Mouse (Mus musculus): ENCODE results near the gene Fancg. TPM values are rescaled to one million over a fixed set of nuclear protein-coding genes. Genes with fewer than 3 reads are reported as not detected.

Gene Fancg
- polyA plus RNA-seq, 1 experiment from 2014 or later = 16.6 TPM

GRCm38 (mm10) chr4:43030352-43030751, 20.0 kb upstream of the Fancg start:
- Histone ChIP-seq H3K4me1 (ENCODE audit: control insufficient read depth, insufficient read depth, low read length) (peaks cover 10% of the 10 kb centered on the region; the same call in 1 of the 2 replicates), H3K9me3 (ENCODE audit: control insufficient read depth, low read depth, low read length) (no peaks in the 10 kb centered on the region), H3K27me3 (ENCODE audit: control insufficient read depth, insufficient read depth, low read length) (no peaks in the 10 kb centered on the region), H3K27ac (ENCODE audit: low read length) (peak overlapping the region; percentile 87; the same call in 1 of the 2 replicates), H3K9ac (replicated peaks; ENCODE audit: low read depth, low read length) (peak overlapping the region; percentile 85), H3K4me2 (replicated peaks; ENCODE audit: low read depth, low read length) (peak overlapping the region; percentile 94), H3K4me3 (ENCODE audit: low read depth, low read length) (peak overlapping the region; percentile 82), H3K36me3 (ENCODE audit: control insufficient read depth, insufficient read depth, low read length) (peaks cover 48% of the 10 kb centered on the region)
- ATAC-seq (ENCODE audit: insufficient number of reproducible peaks, insufficient read depth, low FRiP score, low read depth) = no peak
- 75% methylated on average over 9 of the region's 9 CpGs for WGBS

GRCm38 (mm10) chr4:43029749-43030148, 19.4 kb upstream of the Fancg start:
- Histone ChIP-seq H3K9ac (replicated peaks; ENCODE audit: low read depth, low read length) (no peak overlapping the region), H3K9me3 (ENCODE audit: control insufficient read depth, low read depth, low read length) (no peaks in the 10 kb centered on the region), H3K27ac (ENCODE audit: low read length) (no peak overlapping the region), H3K4me3 (ENCODE audit: low read depth, low read length) (no peak overlapping the region), H3K36me3 (ENCODE audit: control insufficient read depth, insufficient read depth, low read length) (peaks cover 47% of the 10 kb centered on the region), H3K27me3 (ENCODE audit: control insufficient read depth, insufficient read depth, low read length) (no peaks in the 10 kb centered on the region), H3K4me2 (replicated peaks; ENCODE audit: low read depth, low read length) (peak overlapping the region; percentile 94; the same call in 1 of the 2 replicates), H3K4me1 (ENCODE audit: control insufficient read depth, insufficient read depth, low read length) (peaks cover 12% of the 10 kb centered on the region; the same call in 1 of the 2 replicates)
- 91% methylated on average over 9 of the region's 9 CpGs for WGBS
- ATAC-seq (ENCODE audit: insufficient number of reproducible peaks, insufficient read depth, low FRiP score, low read depth) = no peak

- H3K36me3 ChIP-seq (ENCODE audit: control insufficient read depth, insufficient read depth, low read length) = peaks cover 40% of the 10 kb centered on the region
Measured at GRCm38 (mm10) chr4:43029121-43029520, 18.8 kb upstream of the Fancg start.

GRCm38 (mm10) chr4:43025084-43025960, 15.0 kb upstream of the Fancg start, which contains the start of gene Pigo:
Gene Pigo, minus strand, starts transcription at chr4:43025819.
- H3K36me3 ChIP-seq (ENCODE audit: control insufficient read depth, insufficient read depth, low read length) = peaks cover 39% of the 10 kb centered on the region
- H3K27ac ChIP-seq (ENCODE audit: low read length) = peak within 1 kb of the TSS; percentile 88
- H3K4me3 ChIP-seq (ENCODE audit: low read depth, low read length) = peak within 1 kb of the TSS; percentile 59
- H3K9ac ChIP-seq (replicated peaks; ENCODE audit: low read depth, low read length) = peak within 1 kb of the TSS; percentile 34
- no peaks in the 10 kb centered on the region for H3K27me3 ChIP-seq (ENCODE audit: control insufficient read depth, insufficient read depth, low read length)
- peaks cover 6% of the 10 kb centered on the region; the same call in 1 of the 2 replicates for H3K4me1 ChIP-seq (ENCODE audit: control insufficient read depth, insufficient read depth, low read length)
- WGBS = 7% methylated on average over 42 of the region's 42 CpGs
- peak within 1 kb of the TSS; percentile 83 for H3K4me2 ChIP-seq (replicated peaks; ENCODE audit: low read depth, low read length)
- no peaks in the 10 kb centered on the region for H3K9me3 ChIP-seq (ENCODE audit: control insufficient read depth, low read depth, low read length)
- ATAC-seq (ENCODE audit: insufficient number of reproducible peaks, insufficient read depth, low FRiP score, low read depth) = peak; percentile 93

More at GRCm38 (mm10) chr4:43029121-43029520, 18.8 kb upstream of the Fancg start:
- Histone ChIP-seq H3K4me2 (replicated peaks; ENCODE audit: low read depth, low read length) (no peak overlapping the region), H3K4me3 (ENCODE audit: low read depth, low read length) (no peak overlapping the region), H3K4me1 (ENCODE audit: control insufficient read depth, insufficient read depth, low read length) (peaks cover 13% of the 10 kb centered on the region; the same call in 1 of the 2 replicates), H3K27ac (ENCODE audit: low read length) (no peak overlapping the region), H3K27me3 (ENCODE audit: control insufficient read depth, insufficient read depth, low read length) (no peaks in the 10 kb centered on the region), H3K9ac (replicated peaks; ENCODE audit: low read depth, low read length) (no peak overlapping the region), H3K9me3 (ENCODE audit: control insufficient read depth, low read depth, low read length) (no peaks in the 10 kb centered on the region)
- no peak for ATAC-seq (ENCODE audit: insufficient number of reproducible peaks, insufficient read depth, low FRiP score, low read depth)
- WGBS = 95% methylated on average over 7 of the region's 7 CpGs

GRCm38 (mm10) chr4:43024673-43025072, 14.4 kb upstream of the Fancg start:
- no peak overlapping the region for H3K27ac ChIP-seq (ENCODE audit: low read length)
- H3K4me2 ChIP-seq (replicated peaks; ENCODE audit: low read depth, low read length) = peak overlapping the region; percentile 83
- H3K9me3 ChIP-seq (ENCODE audit: control insufficient read depth, low read depth, low read length) = no peaks in the 10 kb centered on the region
- ATAC-seq (ENCODE audit: insufficient number of reproducible peaks, insufficient read depth, low FRiP score, low read depth) = no peak
- no peaks in the 10 kb centered on the region for H3K27me3 ChIP-seq (ENCODE audit: control insufficient read depth, insufficient read depth, low read length)
- peak overlapping the region; percentile 59 for H3K4me3 ChIP-seq (ENCODE audit: low read depth, low read length)
- H3K9ac ChIP-seq (replicated peaks; ENCODE audit: low read depth, low read length) = peak overlapping the region; percentile 34; the same call in 1 of the 2 replicates
- peaks cover 3% of the 10 kb centered on the region; the same call in 1 of the 2 replicates for H3K4me1 ChIP-seq (ENCODE audit: control insufficient read depth, insufficient read depth, low read length)
- H3K36me3 ChIP-seq (ENCODE audit: control insufficient read depth, insufficient read depth, low read length) = peaks cover 41% of the 10 kb centered on the region
- WGBS = 77% methylated on average over 14 of the region's 14 CpGs

- Histone ChIP-seq H3K9ac (replicated peaks; ENCODE audit: low read depth, low read length) (no peak overlapping the region), H3K4me2 (replicated peaks; ENCODE audit: low read depth, low read length) (no peak overlapping the region), H3K9me3 (ENCODE audit: control insufficient read depth, low read depth, low read length) (no peaks in the 10 kb centered on the region), H3K4me1 (ENCODE audit: control insufficient read depth, insufficient read depth, low read length) (peaks cover 3% of the 10 kb centered on the region; the same call in 1 of the 2 replicates), H3K27ac (ENCODE audit: low read length) (no peak overlapping the region), H3K36me3 (ENCODE audit: control insufficient read depth, insufficient read depth, low read length) (peaks cover 22% of the 10 kb centered on the region; the same call in 1 of the 2 replicates), H3K27me3 (ENCODE audit: control insufficient read depth, insufficient read depth, low read length) (no peaks in the 10 kb centered on the region), H3K4me3 (ENCODE audit: low read depth, low read length) (no peak overlapping the region)
- WGBS = 81% methylated on average over 17 of the region's 17 CpGs
- no peak for ATAC-seq (ENCODE audit: insufficient number of reproducible peaks, insufficient read depth, low FRiP score, low read depth)
Measured at GRCm38 (mm10) chr4:43021341-43021740, 11.0 kb upstream of the Fancg start.

- Histone ChIP-seq H3K4me3 (ENCODE audit: low read depth, low read length) (no peak overlapping the region), H3K4me2 (replicated peaks; ENCODE audit: low read depth, low read length) (no peak overlapping the region), H3K9ac (replicated peaks; ENCODE audit: low read depth, low read length) (no peak overlapping the region), H3K4me1 (ENCODE audit: control insufficient read depth, insufficient read depth, low read length) (peaks cover 3% of the 10 kb centered on the region; the same call in 1 of the 2 replicates), H3K27ac (ENCODE audit: low read length) (no peak overlapping the region), H3K36me3 (ENCODE audit: control insufficient read depth, insufficient read depth, low read length) (peaks cover 22% of the 10 kb centered on the region; the same call in 1 of the 2 replicates), H3K9me3 (ENCODE audit: control insufficient read depth, low read depth, low read length) (no peaks in the 10 kb centered on the region), H3K27me3 (ENCODE audit: control insufficient read depth, insufficient read depth, low read length) (no peaks in the 10 kb centered on the region)
- WGBS = 87% methylated on average over 16 of the region's 16 CpGs
- ATAC-seq (ENCODE audit: insufficient number of reproducible peaks, insufficient read depth, low FRiP score, low read depth) = no peak
Measured at GRCm38 (mm10) chr4:43020876-43021275, 10.6 kb upstream of the Fancg start.

GRCm38 (mm10) chr4:43019641-43020465, 9.5 kb upstream of the Fancg start:
- Histone ChIP-seq H3K27ac (ENCODE audit: low read length) (no peak overlapping the region), H3K4me2 (replicated peaks; ENCODE audit: low read depth, low read length) (no peak overlapping the region), H3K9me3 (ENCODE audit: control insufficient read depth, low read depth, low read length) (no peaks in the 10 kb centered on the region), H3K4me1 (ENCODE audit: control insufficient read depth, insufficient read depth, low read length) (peaks cover 2% of the 10 kb centered on the region; the same call in 1 of the 2 replicates), H3K36me3 (ENCODE audit: control insufficient read depth, insufficient read depth, low read length) (peaks cover 22% of the 10 kb centered on the region; the same call in 1 of the 2 replicates), H3K4me3 (ENCODE audit: low read depth, low read length) (no peak overlapping the region), H3K27me3 (ENCODE audit: control insufficient read depth, insufficient read depth, low read length) (no peaks in the 10 kb centered on the region), H3K9ac (replicated peaks; ENCODE audit: low read depth, low read length) (no peak overlapping the region)
- no peak for ATAC-seq (ENCODE audit: insufficient number of reproducible peaks, insufficient read depth, low FRiP score, low read depth)
- WGBS = 89% methylated on average over 23 of the region's 23 CpGs
